Mouse (Mus musculus): ENCODE measurements at regions not wholly inside any gene's neighbourhood (a gene's known extent, or its start where the extent isn't known, plus 50 kb on each side); places are given as distances from the start of the nearest gene placed in this dataset.
"Not testable (repeated sequence)": the region's sequence is repeated elsewhere in the genome, so short reads cannot be mapped to it uniquely, and the experiment has no call there.

GRCm38 (mm10) chr12:106291476-106292046, 281.5 kb downstream of the Vrk1 start:
- ATAC-seq (replicated peaks; ENCODE audit: low FRiP score, low TSS enrichment, poor library complexity, severe bottlenecking): no peak

GRCm38 (mm10) chr12:106293117-106293516, 283.1 kb downstream of the Vrk1 start:
- no peak for ATAC-seq (replicated peaks; ENCODE audit: low FRiP score, low TSS enrichment, poor library complexity, severe bottlenecking)

- ATAC-seq (replicated peaks; ENCODE audit: low FRiP score, low TSS enrichment, poor library complexity, severe bottlenecking): no peak
Measured at GRCm38 (mm10) chr12:106295596-106295995, 285.6 kb downstream of the Vrk1 start.

GRCm38 (mm10) chr12:106302617-106303016, 292.6 kb downstream of the Vrk1 start:
- ATAC-seq (replicated peaks; ENCODE audit: low FRiP score, low TSS enrichment, poor library complexity, severe bottlenecking): no peak

GRCm38 (mm10) chr12:106308291-106308955, 298.4 kb downstream of the Vrk1 start:
- ATAC-seq (replicated peaks; ENCODE audit: low FRiP score, low TSS enrichment, poor library complexity, severe bottlenecking): no peak

GRCm38 (mm10) chr12:106308956-106309610, 299.1 kb downstream of the Vrk1 start:
- no peak for ATAC-seq (replicated peaks; ENCODE audit: low FRiP score, low TSS enrichment, poor library complexity, severe bottlenecking)

GRCm38 (mm10) chr12:106310171-106310570, 300.1 kb downstream of the Vrk1 start:
- no peak for ATAC-seq (replicated peaks; ENCODE audit: low FRiP score, low TSS enrichment, poor library complexity, severe bottlenecking)

- ATAC-seq (replicated peaks; ENCODE audit: low FRiP score, low TSS enrichment, poor library complexity, severe bottlenecking): no peak
Measured at GRCm38 (mm10) chr12:106310585-106311319, 300.7 kb downstream of the Vrk1 start.

GRCm38 (mm10) chr12:106311320-106311825, 301.3 kb downstream of the Vrk1 start:
- ATAC-seq (replicated peaks; ENCODE audit: low FRiP score, low TSS enrichment, poor library complexity, severe bottlenecking): no peak

GRCm38 (mm10) chr12:106311831-106312600, 302.0 kb downstream of the Vrk1 start:
- ATAC-seq (replicated peaks; ENCODE audit: low FRiP score, low TSS enrichment, poor library complexity, severe bottlenecking): no peak

GRCm38 (mm10) chr12:106317738-106318137, 307.7 kb downstream of the Vrk1 start:
- ATAC-seq (replicated peaks; ENCODE audit: low FRiP score, low TSS enrichment, poor library complexity, severe bottlenecking): no peak

- no peak for ATAC-seq (replicated peaks; ENCODE audit: low FRiP score, low TSS enrichment, poor library complexity, severe bottlenecking)
Measured at GRCm38 (mm10) chr12:106321511-106321910, 311.5 kb downstream of the Vrk1 start.

- no peak for ATAC-seq (replicated peaks; ENCODE audit: low FRiP score, low TSS enrichment, poor library complexity, severe bottlenecking)
Measured at GRCm38 (mm10) chr12:106326611-106327010, 316.6 kb downstream of the Vrk1 start.

- no peak for ATAC-seq (replicated peaks; ENCODE audit: low FRiP score, low TSS enrichment, poor library complexity, severe bottlenecking)
Measured at GRCm38 (mm10) chr12:106327351-106327750, 317.3 kb downstream of the Vrk1 start.

GRCm38 (mm10) chr12:106357867-106358266, 347.8 kb downstream of the Vrk1 start:
- no peak for ATAC-seq (replicated peaks; ENCODE audit: low FRiP score, low TSS enrichment, poor library complexity, severe bottlenecking)

GRCm38 (mm10) chr12:106361646-106362045, 351.6 kb downstream of the Vrk1 start:
- ATAC-seq (replicated peaks; ENCODE audit: low FRiP score, low TSS enrichment, poor library complexity, severe bottlenecking): not testable (repeated sequence)

- ATAC-seq (replicated peaks; ENCODE audit: low FRiP score, low TSS enrichment, poor library complexity, severe bottlenecking): no peak
Measured at GRCm38 (mm10) chr12:106374840-106375375, 364.9 kb downstream of the Vrk1 start.

- no peak for ATAC-seq (replicated peaks; ENCODE audit: low FRiP score, low TSS enrichment, poor library complexity, severe bottlenecking)
Measured at GRCm38 (mm10) chr12:106375886-106376285, 365.9 kb downstream of the Vrk1 start.

- no peak for ATAC-seq (replicated peaks; ENCODE audit: low FRiP score, low TSS enrichment, poor library complexity, severe bottlenecking)
Measured at GRCm38 (mm10) chr12:106376783-106377182, 366.8 kb downstream of the Vrk1 start.

All from megakaryocyte-erythroid progenitor cell, adult 5-6 weeks (primary cell).